Mouse (Mus musculus) hindbrain, embryonic 10.5 days (tissue): Measurements from ENCODE around the gene Zdhhc17. TPM values are rescaled to one million over a fixed set of nuclear protein-coding genes. Genes with fewer than 3 reads are reported as not detected.
A peak's percentile ranks its signal among the peaks of the same experiment; 100 is the strongest.

Experiments used
- DNase-seq: peaks from one replicate; pipeline ENCODE4 v3.0.0-alpha.2; 2017; ENCODE audit warnings: low spot score
- H3K27ac ChIP-seq: fragments of 300-500 bp; sonication (generic); 2 replicates; pipeline ENCODE4 v1.5.1; 2016; ENCODE audit warnings: mild to moderate bottlenecking, moderate library complexity
- H3K27me3 ChIP-seq: fragments of 300-500 bp; sonication (generic); 2 replicates; pipeline ENCODE4 v1.6.1; 2016; ENCODE audit warnings: mild to moderate bottlenecking; ENCODE audit not compliant: poor library complexity, insufficient read depth, severe bottlenecking
- H3K36me3 ChIP-seq: fragments of 300-500 bp; sonication (generic); 2 replicates; pipeline ENCODE4 v1.6.1; 2016; ENCODE audit warnings: mild to moderate bottlenecking, moderate library complexity
- H3K4me1 ChIP-seq: fragments of 300-500 bp; sonication (generic); replicated peaks from 2 replicates; pipeline ENCODE4 v1.6.1; 2016; ENCODE audit warnings: mild to moderate bottlenecking
- H3K4me3 ChIP-seq: fragments of 300-500 bp; sonication (generic); 2 replicates; pipeline ENCODE4 v1.5.1; 2016; ENCODE audit warnings: mild to moderate bottlenecking, moderate library complexity
- H3K9me3 ChIP-seq: fragments of 300-500 bp; sonication (generic); 2 replicates; pipeline ENCODE4 v1.6.1; 2016; ENCODE audit warnings: mild to moderate bottlenecking, moderate library complexity
- WGBS: fragments of 180-500 bp; shearing (Covaris S2); methylation state at CpG from one replicate; pipeline ENCODE4 v1.1.7; 2016; 5-methylcytosine and 5-hydroxymethylcytosine counted together
- polyA plus RNA-seq: library from polyadenylated mRNA; unstranded; fragments of >200 nt; fragmentation: Nextera tagmentation; extraction: Ambion mirVana; gene quantifications from 2 replicates; pipeline ENCODE4 v1.2.1, GENCODE M21; 2016

Gene Zdhhc17
- polyA plus RNA-seq, 1 experiment from 2014 or later: 29.3 TPM

DNA sequence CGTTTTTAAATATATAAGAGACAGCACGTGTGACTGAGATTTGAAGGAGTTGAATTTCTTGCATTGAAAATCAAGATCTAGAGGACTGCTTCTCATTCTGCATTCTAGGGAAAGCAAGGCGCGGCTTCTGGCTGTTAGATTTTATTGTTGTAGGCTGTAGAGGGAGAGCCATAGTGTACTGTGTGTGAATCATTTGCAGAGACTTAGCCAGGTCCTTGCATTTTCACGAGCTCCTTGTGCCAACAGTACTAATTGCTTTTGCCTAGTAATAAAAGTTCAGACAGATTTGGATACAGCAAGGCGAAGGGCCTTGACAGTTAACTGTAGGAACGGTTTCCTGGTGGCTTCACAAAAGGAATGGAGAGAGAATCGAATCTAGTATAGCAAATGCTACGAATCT is 87.3 kb downstream of the Zdhhc17 start:
- no peak overlapping the region for H3K27ac ChIP-seq
- DNase-seq: no peak
- H3K4me1 ChIP-seq: peaks cover 54% of the 10 kb centered on the region
- no peaks in the 10 kb centered on the region for H3K27me3 ChIP-seq
- no peaks in the 10 kb centered on the region for H3K9me3 ChIP-seq
- H3K4me3 ChIP-seq: no peak overlapping the region
- H3K36me3 ChIP-seq: 0 out of 2 replicates have a peak, but pooled peaks cover 7% of the 10 kb centered on the region
- WGBS: 84% methylated on average over 9 of the region's 9 CpGs

DNA sequence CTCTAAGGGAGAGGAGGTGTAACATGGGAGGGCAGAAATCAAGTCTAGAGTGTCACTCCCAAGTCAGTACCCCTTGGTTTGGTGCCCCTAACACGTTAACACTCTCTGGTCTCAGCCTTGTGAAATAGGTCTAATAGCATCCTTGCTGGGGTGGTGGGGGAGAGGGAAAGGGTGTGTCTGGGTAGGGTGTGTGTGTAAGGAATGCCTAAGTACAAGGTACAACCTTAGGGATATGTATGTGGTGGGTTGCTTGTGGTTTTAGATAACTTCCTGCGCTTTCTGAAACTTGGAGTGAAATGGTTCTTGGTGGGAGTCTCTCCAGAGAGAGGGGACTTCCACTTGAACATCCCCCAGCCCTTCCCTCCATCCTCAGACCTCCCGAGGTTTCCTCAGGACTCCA is 88.0 kb downstream of the Zdhhc17 start:
- no peak overlapping the region for H3K27ac ChIP-seq
- H3K27me3 ChIP-seq: no peaks in the 10 kb centered on the region
- peaks cover 54% of the 10 kb centered on the region for H3K4me1 ChIP-seq
- no peaks in the 10 kb centered on the region for H3K9me3 ChIP-seq
- DNase-seq: no peak
- WGBS: 70% methylated on average over 3 of the region's 3 CpGs
- H3K4me3 ChIP-seq: peak overlapping the region; percentile 74
- 0 out of 2 replicates have a peak, but pooled peaks cover 7% of the 10 kb centered on the region for H3K36me3 ChIP-seq

DNA sequence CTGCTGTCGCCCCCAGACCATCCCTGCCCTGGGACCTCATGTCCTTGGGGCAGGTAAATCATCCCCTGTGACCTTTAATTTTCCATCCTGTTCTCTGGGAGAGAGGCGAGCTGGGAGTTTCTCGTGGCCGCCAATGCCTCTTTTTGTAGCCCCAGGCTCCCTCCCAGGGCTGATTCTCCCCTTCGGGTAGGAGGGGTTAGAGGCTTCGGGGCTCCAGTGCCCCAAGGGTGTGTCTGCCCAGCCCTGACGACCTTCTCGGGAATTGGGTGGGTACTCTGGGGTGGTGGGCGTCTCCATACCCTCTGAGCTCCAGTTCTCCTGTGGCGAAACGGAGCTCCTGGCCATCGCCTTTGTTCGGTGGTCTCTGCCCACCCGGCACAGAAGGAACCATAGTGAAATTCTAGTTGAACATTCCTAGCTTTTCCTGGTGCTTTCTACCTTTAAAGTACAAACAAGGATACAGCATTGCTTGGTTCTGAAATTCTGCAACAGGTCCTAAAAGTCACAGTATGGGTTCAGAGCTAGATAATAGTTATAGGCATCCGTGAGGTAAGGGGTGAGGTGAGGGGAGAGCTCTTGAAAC is 89.5 kb downstream of the Zdhhc17 start:
- under 1% methylated on average over 15 of the region's 15 CpGs for WGBS
- peak overlapping the region; percentile 95 for H3K27ac ChIP-seq
- DNase-seq: no peak
- 0 out of 2 replicates have a peak, but pooled peaks cover 7% of the 10 kb centered on the region for H3K36me3 ChIP-seq
- H3K9me3 ChIP-seq: no peaks in the 10 kb centered on the region
- peaks cover 44% of the 10 kb centered on the region for H3K4me1 ChIP-seq
- no peaks in the 10 kb centered on the region for H3K27me3 ChIP-seq
- H3K4me3 ChIP-seq: peak overlapping the region; percentile 74

DNA sequence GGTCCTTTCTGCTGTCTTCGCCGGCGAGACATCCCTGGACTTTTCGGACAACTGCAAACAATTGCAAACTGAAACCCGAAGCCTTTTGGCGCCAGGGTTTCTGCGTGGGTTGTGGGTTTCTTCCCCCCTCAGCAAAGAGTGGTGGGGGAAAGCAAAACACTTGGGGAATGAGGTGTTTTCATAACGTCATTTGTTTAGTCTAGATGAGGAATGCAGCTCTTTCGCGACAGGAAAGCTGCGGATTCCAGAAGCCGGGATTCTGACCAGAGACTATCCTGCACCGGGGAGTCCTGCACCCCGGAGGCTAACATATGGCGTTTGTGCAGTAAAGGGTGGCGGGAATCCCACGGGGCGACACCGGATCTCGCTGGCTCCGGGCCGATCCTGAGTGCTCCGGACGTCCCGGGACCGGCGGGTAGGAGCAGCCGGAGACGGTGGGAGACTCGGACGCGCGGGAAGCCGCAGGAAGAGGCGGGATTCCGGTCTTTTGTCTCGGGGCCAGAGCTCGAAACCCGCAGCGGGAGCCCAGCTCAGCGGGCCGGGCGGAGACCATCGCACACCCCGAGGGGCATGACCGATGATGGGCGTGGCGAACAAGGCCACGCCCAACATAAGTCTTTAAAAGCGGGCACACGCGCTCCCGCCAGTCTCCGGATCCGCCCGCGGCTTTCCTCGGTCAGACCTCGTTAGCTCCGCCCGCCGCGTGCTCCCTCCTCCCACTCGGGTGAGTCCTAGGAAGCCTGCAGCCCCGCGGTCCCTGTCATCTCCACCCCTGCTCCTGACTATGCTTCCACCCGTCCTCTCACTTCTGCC is 90.2 kb downstream of the Zdhhc17 start, which contains the start of gene Csrp2:
Csrp2 (plus strand) TSS at position 259 of the 813 bp plus-strand sequence.
- H3K4me1 ChIP-seq: peaks cover 44% of the 10 kb centered on the region

DNA sequence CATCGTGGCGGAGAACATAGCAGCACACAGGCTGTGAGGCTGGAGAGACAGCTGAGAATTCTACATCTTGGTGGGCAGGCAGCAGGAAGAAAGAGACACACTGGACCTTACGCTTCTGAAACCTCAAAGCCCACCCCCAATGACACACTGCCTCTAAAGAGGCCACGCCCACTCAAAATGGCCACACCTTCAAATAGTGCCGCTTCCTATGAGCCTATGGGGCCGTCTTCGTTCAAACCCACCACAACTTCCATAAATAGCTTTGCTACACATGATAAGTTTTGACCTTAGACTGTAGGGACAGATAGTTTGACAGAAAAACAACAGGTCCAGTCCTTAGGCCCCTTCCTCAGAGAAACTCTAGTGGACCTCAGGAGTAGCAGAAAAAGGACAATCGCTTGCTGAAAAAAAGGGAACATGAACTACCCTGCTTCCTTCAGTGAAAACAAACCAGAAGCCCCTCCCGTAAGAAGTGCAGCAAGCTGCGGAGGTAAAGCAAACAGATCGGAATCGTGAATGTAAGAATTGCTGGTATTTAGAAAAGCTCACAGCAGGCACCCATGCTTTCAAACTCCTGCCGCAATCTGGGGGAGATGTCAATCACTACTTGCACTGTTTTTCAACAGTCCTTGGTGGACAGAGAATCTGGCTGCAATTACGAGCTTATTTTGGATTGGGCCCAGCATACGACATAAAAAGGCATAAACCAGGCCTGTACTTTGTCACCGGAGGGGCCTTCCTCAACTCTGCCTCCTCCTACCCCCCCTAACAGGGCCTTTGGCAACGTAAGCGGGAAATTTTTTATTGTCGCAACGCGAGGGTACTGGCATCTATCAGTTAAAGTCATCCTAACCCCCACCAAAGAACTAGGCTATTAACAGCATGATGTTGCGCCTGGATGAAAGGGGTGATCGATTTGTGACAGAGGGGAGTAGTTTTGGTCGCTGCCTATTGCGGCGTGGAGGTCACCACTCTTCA is 91.2 kb downstream of the Zdhhc17 start:
- no peaks in the 10 kb centered on the region for H3K27me3 ChIP-seq
- peak; percentile 54 for DNase-seq
- H3K36me3 ChIP-seq: no peaks in the 10 kb centered on the region
- H3K4me1 ChIP-seq: peaks cover 41% of the 10 kb centered on the region
- H3K4me3 ChIP-seq: peak overlapping the region; percentile 74
- H3K9me3 ChIP-seq: no peaks in the 10 kb centered on the region
- 12% methylated on average over 26 of the region's 26 CpGs for WGBS
- H3K27ac ChIP-seq: peak overlapping the region; percentile 95

More for the DNA sequence above, 90.2 kb downstream of the Zdhhc17 start, which contains the start of gene Csrp2:
- Histone ChIP-seq H3K36me3 (0 out of 2 replicates have a peak, but pooled peaks cover 3% of the 10 kb centered on the region), H3K27me3 (no peaks in the 10 kb centered on the region), H3K9me3 (no peaks in the 10 kb centered on the region), H3K27ac (peak within 1 kb of the TSS; percentile 95), H3K4me3 (peak within 1 kb of the TSS; percentile 74)
- peak; percentile 94 for DNase-seq
- under 1% methylated on average over 67 of the region's 67 CpGs for WGBS

DNA sequence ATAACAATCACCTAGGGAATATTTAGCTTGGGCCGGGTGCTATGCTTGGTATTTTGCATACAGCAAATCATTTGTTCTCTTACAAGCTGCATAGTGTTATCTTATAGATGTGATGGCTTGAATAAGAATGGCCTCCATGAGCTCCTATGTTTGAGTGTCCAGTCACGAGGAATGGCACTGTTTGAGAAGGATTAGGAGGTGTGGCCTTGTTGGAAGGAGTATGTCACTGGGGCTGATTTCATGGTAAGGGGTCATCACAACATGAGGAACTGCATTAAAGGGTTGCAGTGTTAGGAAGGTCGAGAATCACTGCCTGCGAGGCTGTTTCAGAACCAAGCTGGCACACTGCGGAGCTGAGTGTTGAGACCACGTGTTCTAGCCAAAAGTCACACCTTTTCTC is 92.4 kb downstream of the Zdhhc17 start:
- Histone ChIP-seq H3K27ac (no peak overlapping the region), H3K4me3 (no peak overlapping the region), H3K27me3 (no peaks in the 10 kb centered on the region), H3K36me3 (no peaks in the 10 kb centered on the region), H3K9me3 (no peaks in the 10 kb centered on the region), H3K4me1 (peaks cover 36% of the 10 kb centered on the region)
- DNase-seq: no peak
- 94% methylated on average over 6 of the region's 6 CpGs for WGBS

DNA sequence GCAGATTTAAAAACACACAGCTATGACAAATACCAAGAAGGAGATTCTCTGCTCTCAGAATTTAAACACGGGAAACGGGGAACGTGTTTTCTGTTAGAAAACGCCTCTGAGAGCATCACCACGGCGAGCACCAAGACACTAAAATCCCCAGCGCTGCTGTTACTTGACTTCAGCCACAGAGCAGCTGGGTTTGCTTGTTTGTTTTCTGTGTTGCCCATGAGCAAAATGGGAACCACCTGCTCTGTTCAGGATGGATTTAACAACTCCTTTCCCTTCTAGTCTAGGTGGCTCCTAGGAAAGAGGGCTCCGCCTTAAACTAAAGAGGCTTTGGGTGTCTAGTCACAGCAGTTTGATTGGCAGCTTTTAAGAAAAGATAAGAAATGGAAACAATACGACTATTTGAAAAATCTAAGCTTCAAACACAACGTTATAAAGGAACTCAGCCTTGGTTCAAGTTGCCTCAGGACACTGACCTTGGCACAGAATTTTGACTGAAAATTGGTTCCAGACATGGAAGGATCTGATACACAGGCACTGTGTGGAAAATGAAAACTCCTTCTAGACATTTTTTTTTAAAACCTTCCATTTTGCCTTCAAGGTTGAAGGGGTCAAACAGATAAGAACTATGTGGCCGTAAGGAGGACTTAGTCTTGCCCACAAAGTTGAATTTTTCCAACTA is 93.1 kb downstream of the Zdhhc17 start:
- no peak for DNase-seq
- Histone ChIP-seq H3K27ac (no peak overlapping the region), H3K27me3 (no peaks in the 10 kb centered on the region), H3K9me3 (no peaks in the 10 kb centered on the region), H3K4me3 (no peak overlapping the region), H3K36me3 (no peaks in the 10 kb centered on the region), H3K4me1 (peaks cover 28% of the 10 kb centered on the region)
- whole genome bisulfite sequencing: 73% methylated on average over 11 of the region's 11 CpGs

DNA sequence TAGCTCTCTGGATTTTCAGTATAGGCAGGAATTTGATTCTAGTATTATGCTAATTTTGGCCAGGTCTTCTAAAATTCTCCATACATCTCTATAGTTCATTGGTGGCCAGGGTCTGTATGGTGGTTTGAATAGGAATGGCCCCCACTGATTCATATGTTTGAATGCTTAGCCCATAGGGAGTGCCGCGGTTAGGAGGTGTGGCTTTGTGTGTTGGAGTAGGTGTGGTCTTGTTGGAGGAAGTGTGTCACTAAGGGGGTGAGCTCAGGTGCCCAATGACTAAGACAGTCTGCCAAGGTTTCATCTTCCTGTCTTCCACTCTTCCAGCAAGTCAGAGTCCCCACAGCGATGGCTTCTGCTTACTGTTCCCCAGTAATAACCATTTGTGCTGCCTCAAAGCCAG is 106.1 kb downstream of the Zdhhc17 start:
- WGBS: 98% methylated on average over 3 of the region's 3 CpGs

DNA sequence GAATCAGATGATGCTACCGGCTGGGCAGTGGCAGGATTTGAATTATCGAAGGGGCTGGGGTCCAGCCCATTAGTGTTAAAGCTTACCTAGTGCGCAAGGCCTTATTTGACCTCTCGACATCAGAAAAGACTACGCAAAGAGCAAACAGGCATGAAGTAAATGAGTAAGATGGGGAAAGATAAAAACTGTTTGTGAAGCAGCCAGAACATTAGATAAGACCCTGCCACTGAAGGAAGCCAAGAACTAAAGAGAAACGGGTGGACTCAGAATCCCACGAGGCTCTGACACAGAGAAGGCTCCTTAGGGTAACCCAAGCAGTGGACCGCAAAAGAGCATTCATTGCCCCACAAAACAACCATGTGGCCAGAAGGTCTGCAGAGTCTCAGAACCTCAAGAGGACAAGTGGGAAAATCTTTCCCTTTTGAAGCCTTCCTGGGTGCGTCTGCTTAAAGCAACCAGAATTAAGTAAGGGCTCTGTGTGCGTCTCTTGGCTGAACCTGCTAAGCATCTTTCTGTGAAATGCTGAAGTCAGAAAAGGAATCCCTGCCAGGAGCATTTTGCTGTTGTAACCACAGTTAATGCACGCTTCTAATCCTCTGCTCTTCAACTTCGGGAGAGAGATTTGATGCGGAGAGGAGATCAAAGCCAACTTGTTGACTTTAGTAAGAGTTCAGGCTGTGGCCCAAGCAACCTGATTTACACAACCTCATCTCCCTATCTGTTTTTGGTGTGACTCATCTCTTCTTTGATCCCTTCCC is 110.0 kb downstream of the Zdhhc17 start:
- H3K9me3 ChIP-seq: no peaks in the 10 kb centered on the region
- no peaks in the 10 kb centered on the region for H3K4me1 ChIP-seq
- no peaks in the 10 kb centered on the region for H3K27me3 ChIP-seq
- DNase-seq: no peak
- WGBS: 76% methylated on average over 13 of the region's 13 CpGs
- H3K36me3 ChIP-seq: no peaks in the 10 kb centered on the region
- H3K4me3 ChIP-seq: no peak overlapping the region
- H3K27ac ChIP-seq: no peak overlapping the region

More for the DNA sequence above, 106.1 kb downstream of the Zdhhc17 start:
- Histone ChIP-seq H3K4me1 (no peaks in the 10 kb centered on the region), H3K9me3 (no peaks in the 10 kb centered on the region), H3K27me3 (no peaks in the 10 kb centered on the region), H3K4me3 (no peak overlapping the region), H3K27ac (no peak overlapping the region), H3K36me3 (no peaks in the 10 kb centered on the region)
- DNase-seq: no peak
